Mouse (Mus musculus) bone marrow, adult 2 months (tissue): ENCODE measurements at regions not wholly inside any gene's neighbourhood (a gene's known extent, or its start where the extent isn't known, plus 50 kb on each side); places are given as distances from the start of the nearest gene placed in this dataset.

ENCODE experiments used
- CTCF ChIP-seq: fragments of 200-500 bp; IDR thresholded peaks from 2 replicates; pipeline ENCODE4 v1.5.1; 2011; ENCODE audit warnings: low read length, control low read depth; ENCODE audit not compliant: control insufficient read depth, insufficient read depth
- POLR2A ChIP-seq: fragments of 200-500 bp; IDR thresholded peaks from 2 replicates; pipeline ENCODE4 v1.6.1; 2011; ENCODE audit warnings: low read depth, mild to moderate bottlenecking, control low read depth, low read length, borderline replicate concordance; ENCODE audit not compliant: control insufficient read depth

GRCm38 (mm10) chr13:52114962-52115361, 268.5 kb downstream of the Gadd45g start:
- no peak for TF ChIP-seq CTCF
- no peak for TF ChIP-seq POLR2A
